In the genomic region with DNA sequence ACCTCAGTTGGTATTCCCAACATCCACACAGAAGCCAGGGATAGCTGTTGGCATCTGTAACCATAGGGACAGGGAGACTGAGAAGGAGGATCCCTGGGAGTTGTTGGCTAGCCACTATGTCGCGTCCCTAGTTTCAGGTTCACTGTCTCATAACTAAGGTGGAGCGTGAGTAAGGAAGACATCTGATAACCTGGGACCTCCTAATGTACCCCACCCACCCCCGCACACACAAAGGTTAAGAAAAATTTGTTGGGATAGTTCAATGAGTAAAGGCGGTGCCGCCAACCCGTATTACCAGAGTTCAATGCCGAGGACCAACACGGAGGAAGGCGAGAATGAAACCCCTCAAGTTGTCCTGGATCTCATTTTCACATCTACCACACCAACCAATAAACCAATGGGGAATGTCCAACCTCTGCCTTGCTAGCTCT, we compare ENCODE assay signal across 8 mouse cellular contexts. TPM values are rescaled to one million over a fixed set of nuclear protein-coding genes. Genes with fewer than 3 reads are reported as not detected.
DNase-seq lines count a peak whose midpoint lies in the region; ATAC-seq and TF ChIP-seq lines count a peak whose summit lies in the region.

No protein-coding gene starts in this region.

- WGBS in kidney, embryonic 14.5 days: 14% methylated on average over 10 of the region's 10 CpGs
- WGBS in heart, embryonic 12.5 days: 19% methylated on average over 10 of the region's 10 CpGs
- WGBS in liver, embryonic 14.5 days (ENCODE audit: insufficient replicate concordance): 2% methylated on average over 10 of the region's 10 CpGs

- H3K9ac ChIP-seq in kidney, embryonic 14.5 days (ENCODE audit: low read depth, low read length): peak overlapping the region; percentile 97
- peak overlapping the region; percentile 95 for H3K9ac ChIP-seq in heart, embryonic 12.5 days
- H3K9ac ChIP-seq in liver, embryonic 14.5 days (replicated peaks): peak overlapping the region; percentile 85

- no peak for TF ChIP-seq CTCF in liver, embryonic 14.5 days (IDR thresholded peaks at IDR 0.05; ENCODE audit: low read depth)

- peak overlapping the region; percentile 83 for H3K4me3 ChIP-seq in kidney, embryonic 14.5 days (ENCODE audit: low read length)
- peak overlapping the region; percentile 95 for H3K4me3 ChIP-seq in heart, embryonic 12.5 days
- H3K4me3 ChIP-seq in liver, embryonic 14.5 days (ENCODE audit: insufficient read depth in 1 of 2, low read depth in 2 of 2, low read length in 2 of 2): peak overlapping the region; percentile 79 to 94

- no peak for TF ChIP-seq EP300 in liver, embryonic 14.5 days (IDR thresholded peaks at IDR 0.05; ENCODE audit: low read depth)

- peaks cover 22% of the 10 kb centered on the region for H3K36me3 ChIP-seq in kidney, embryonic 14.5 days (ENCODE audit: control insufficient read depth, insufficient read depth, low read length)
- H3K36me3 ChIP-seq in heart, embryonic 12.5 days: peaks cover 23% of the 10 kb centered on the region
- H3K36me3 ChIP-seq in liver, embryonic 14.5 days (replicated peaks; ENCODE audit: control insufficient read depth, insufficient read depth, low read depth): peaks cover 17% of the 10 kb centered on the region

- H3K4me1 ChIP-seq in kidney, embryonic 14.5 days (ENCODE audit: control insufficient read depth, insufficient read depth, low read length): peaks cover 8% of the 10 kb centered on the region; the same call in 1 of the 2 replicates
- peaks cover 17% of the 10 kb centered on the region for H3K4me1 ChIP-seq in heart, embryonic 12.5 days (replicated peaks)
- peaks cover 29 to 40% of the 10 kb centered on the region in 2 experiments for H3K4me1 ChIP-seq in liver, embryonic 14.5 days (replicated peaks; ENCODE audit: control insufficient read depth in 2 of 2, insufficient read depth in 2 of 2, low read length in 1 of 2)

- H3K9me3 ChIP-seq in kidney, embryonic 14.5 days (ENCODE audit: control insufficient read depth, low read length): no peaks in the 10 kb centered on the region
- H3K9me3 ChIP-seq in heart, embryonic 12.5 days (replicated peaks): no peaks in the 10 kb centered on the region
- H3K9me3 ChIP-seq in liver, embryonic 14.5 days (ENCODE audit: control insufficient read depth, low read length): no peaks in the 10 kb centered on the region

- no peaks in the 10 kb centered on the region for H3K27me3 ChIP-seq in kidney, embryonic 14.5 days (ENCODE audit: control insufficient read depth, insufficient read depth, low read length)
- H3K27me3 ChIP-seq in heart, embryonic 12.5 days (replicated peaks): no peaks in the 10 kb centered on the region
- no peaks in the 10 kb centered on the region for H3K27me3 ChIP-seq in liver, embryonic 14.5 days (ENCODE audit: control insufficient read depth, insufficient read depth, low read length)

- H3K4me2 ChIP-seq in kidney, embryonic 14.5 days (replicated peaks; ENCODE audit: low read depth, low read length): peak overlapping the region; percentile 80
- peak overlapping the region; percentile 72 for H3K4me2 ChIP-seq in heart, embryonic 12.5 days
- peak overlapping the region; percentile 90 for H3K4me2 ChIP-seq in liver, embryonic 14.5 days (ENCODE audit: low read depth)

- no peak for DNase-seq in kidney, postnatal 36 days
- DNase-seq in R1 (ENCODE audit: low read depth, low spot score): peak; percentile 50
- DNase-seq in liver, embryonic 14.5 days (ENCODE audit: low read depth in 3 of 3, low spot score in 3 of 3): no peak
- no peak for DNase-seq in urinary bladder, postnatal 25 days (ENCODE audit: low spot score)
- DNase-seq in right cerebral cortex, postnatal 36 days (ENCODE audit: low spot score in 2 of 2): no peak
- DNase-seq in right cerebral cortex, postnatal 14 days: no peak

- ATAC-seq in kidney, embryonic 14.5 days (ENCODE audit: low FRiP score, low TSS enrichment): 0 out of 2 replicates have a peak, but pooled peaks have one; percentile 0
- no peak for ATAC-seq in heart, embryonic 12.5 days (ENCODE audit: insufficient number of reproducible peaks, low FRiP score)
- ATAC-seq in liver, embryonic 14.5 days (ENCODE audit: insufficient read depth): peak; percentile 4; the same call in 1 of the 2 replicates

- H3K27ac ChIP-seq in kidney, embryonic 14.5 days (ENCODE audit: low read depth, low read length): peak overlapping the region; percentile 98
- peak overlapping the region; percentile 99 for H3K27ac ChIP-seq in heart, embryonic 12.5 days (ENCODE audit: poor library complexity, severe bottlenecking)
- H3K27ac ChIP-seq in liver, embryonic 14.5 days: peak overlapping the region; percentile 91

RNA-seq across cellular contexts. Expression of a gene that starts 0.7 kb away (rescaled TPM):
- 15.3 and 28.6 TPM in 2 replicates for polyA plus RNA-seq in kidney, embryonic 14.5 days (2014; fragmentation: Nextera tagmentation; extraction: Ambion mirVana)
- polyA plus RNA-seq in heart, embryonic 12.5 days (2016; fragmentation: Nextera tagmentation; extraction: Ambion mirVana): 22.6 and 25.6 TPM in 2 replicates
- 13.9 and 18.1 TPM in 2 replicates for polyA plus RNA-seq in liver, embryonic 14.5 days (2012; rRNA removed)
- 8.7 and 9.1 TPM in 2 replicates for polyA plus RNA-seq in liver, embryonic 14.5 days (2014; fragmentation: Nextera tagmentation; extraction: Ambion mirVana)
